Mouse (Mus musculus) megakaryocyte, embryonic 14.5 days (primary cell): ENCODE measurements around the gene Calr. TPM values are rescaled to one million over a fixed set of nuclear protein-coding genes. Genes with fewer than 3 reads are reported as not detected.
"Not testable (repeated sequence)": the region's sequence is repeated elsewhere in the genome, so short reads cannot be mapped to it uniquely, and the experiment has no call there.

ENCODE experiments used
- H3K27me3 ChIP-seq: replicated peaks from 2 replicates; pipeline ENCODE3; 2012; ENCODE audit warnings: inconsistent platforms
- H3K36me3 ChIP-seq: replicated peaks from 2 replicates; pipeline ENCODE3; 2012; ENCODE audit warnings: low read length, inconsistent platforms, mixed read lengths
- H3K4me1 ChIP-seq: 2 replicates; pipeline ENCODE4 v1.6.1; 2012; ENCODE audit warnings: inconsistent platforms
- H3K4me3 ChIP-seq: replicated peaks from 2 replicates; pipeline ENCODE3; 2012; ENCODE audit warnings: moderate library complexity, mild to moderate bottlenecking, inconsistent platforms
- H3K9me3 ChIP-seq: 2 replicates; pipeline ENCODE4 v1.6.1; 2012; ENCODE audit warnings: inconsistent platforms
- FLI1 ChIP-seq: IDR thresholded peaks from 2 replicates; pipeline ENCODE4 v1.6.1; 2012; ENCODE audit warnings: low read length, inconsistent platforms, mixed read lengths
- GATA1 ChIP-seq: IDR thresholded peaks from 3 replicates; pipeline ENCODE4 v1.6.1; 2012; ENCODE audit warnings: mixed read lengths, low read length, inconsistent platforms, borderline replicate concordance
- polyA plus RNA-seq: library from polyadenylated mRNA; stranded (reverse); fragments of >175 nt; gene quantifications from 2 replicates; pipeline ENCODE4 v1.2.3, GENCODE M21; 2012; ENCODE audit warnings: low replicate concordance; ENCODE audit not compliant: insufficient read depth

The Calr gene
- polyA plus RNA-seq, 1 experiment: 510 TPM

DNA sequence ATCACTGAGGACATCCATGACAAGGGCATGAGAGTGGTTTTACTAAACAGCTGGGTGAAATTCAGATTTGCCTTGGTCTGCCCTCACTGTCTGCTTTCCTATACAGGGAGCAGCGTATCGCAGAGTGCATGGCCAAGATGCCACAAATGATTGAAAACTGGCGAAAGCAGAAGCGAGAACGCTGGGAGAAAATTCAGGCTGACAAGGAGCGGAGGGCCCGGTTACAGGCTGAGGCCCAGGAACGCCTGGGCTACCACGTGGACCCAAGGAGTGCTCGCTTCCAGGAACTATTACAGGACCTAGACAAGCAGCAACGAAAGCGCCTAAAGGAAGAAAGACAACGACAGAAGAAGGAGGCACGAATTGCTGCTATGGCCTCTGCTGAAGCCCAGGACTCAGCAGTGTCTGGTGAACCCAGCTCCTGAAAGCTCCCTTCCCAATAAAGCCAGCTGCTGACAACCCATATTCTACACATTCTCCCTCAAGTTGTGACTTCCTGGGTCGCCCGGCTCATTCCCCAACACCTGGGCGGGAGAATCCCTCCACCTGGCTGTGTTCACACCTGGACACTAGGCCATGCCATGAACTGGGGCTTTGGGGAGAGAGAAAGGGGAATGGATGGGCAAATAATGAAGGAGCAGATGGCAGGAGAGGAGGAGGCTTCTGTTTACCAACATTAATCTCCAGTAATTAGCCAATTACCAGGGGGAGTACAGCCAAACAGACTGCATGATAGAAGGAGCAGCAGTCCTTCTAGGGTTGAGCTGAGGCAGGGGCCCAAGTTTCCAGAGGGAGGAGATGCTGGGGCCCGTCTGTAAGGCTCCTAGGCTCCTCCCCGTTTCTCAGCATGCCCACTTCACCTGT lies 12.5 kb downstream of the Calr start:
- H3K4me3 ChIP-seq: no peak overlapping the region
- H3K9me3 ChIP-seq: no peaks in the 10 kb centered on the region
- H3K36me3 ChIP-seq: peaks cover 63% of the 10 kb centered on the region
- no peak for TF ChIP-seq GATA1
- no peak for TF ChIP-seq FLI1
- no peaks in the 10 kb centered on the region for H3K27me3 ChIP-seq
- peaks cover 48% of the 10 kb centered on the region for H3K4me1 ChIP-seq

DNA sequence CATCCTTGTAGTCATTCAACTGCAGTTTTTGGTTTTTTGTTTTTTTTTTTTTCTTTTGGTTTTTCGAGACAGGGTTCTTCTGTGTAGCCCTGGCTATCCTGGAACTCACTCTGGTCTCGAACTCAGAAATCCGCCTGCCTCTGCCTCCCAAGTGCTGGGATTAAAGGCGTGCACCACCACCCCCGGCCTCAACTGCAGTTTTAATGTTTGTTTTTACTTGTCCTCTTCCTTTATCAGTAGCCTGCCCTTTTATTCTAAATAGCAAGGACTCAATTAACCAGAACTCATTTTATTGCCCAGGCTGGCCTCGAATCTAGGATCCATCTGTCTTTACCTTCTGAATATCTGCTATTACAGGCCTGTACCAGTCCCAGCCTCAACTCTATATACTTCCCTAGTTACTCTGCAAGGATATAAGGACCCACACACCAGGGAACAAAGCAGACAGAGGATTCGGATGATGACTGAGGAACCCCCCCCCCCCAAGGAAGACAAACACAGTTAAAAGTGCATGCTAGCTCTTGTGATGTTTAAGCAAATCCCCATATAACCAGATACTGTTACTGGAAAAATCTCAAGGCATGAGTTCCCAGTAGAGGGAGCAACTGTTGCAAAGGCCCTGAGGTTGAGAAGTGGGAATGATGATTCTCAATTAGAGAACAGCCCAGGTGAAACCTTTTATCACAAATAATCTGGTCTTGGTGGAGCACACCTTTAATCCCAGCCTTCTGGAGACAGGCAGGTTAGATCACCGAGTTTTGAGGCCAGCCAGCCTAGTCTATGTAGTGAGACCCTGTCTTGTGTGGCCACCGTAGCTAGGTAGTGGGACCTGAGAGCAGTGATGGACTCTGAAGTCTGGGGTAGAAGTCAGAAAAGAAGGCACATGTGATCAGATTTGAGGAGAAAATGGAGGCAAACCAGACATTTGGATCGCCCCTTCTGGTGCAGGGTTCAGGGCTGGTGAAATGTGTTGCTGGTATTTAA lies 13.7 kb downstream of the Calr start:
- no peak for TF ChIP-seq FLI1
- no peak for TF ChIP-seq GATA1
- peaks cover 36% of the 10 kb centered on the region for H3K4me1 ChIP-seq
- H3K4me3 ChIP-seq: peak overlapping the region; percentile 98
- peaks cover 52% of the 10 kb centered on the region for H3K36me3 ChIP-seq
- no peaks in the 10 kb centered on the region for H3K9me3 ChIP-seq
- no peaks in the 10 kb centered on the region for H3K27me3 ChIP-seq

DNA sequence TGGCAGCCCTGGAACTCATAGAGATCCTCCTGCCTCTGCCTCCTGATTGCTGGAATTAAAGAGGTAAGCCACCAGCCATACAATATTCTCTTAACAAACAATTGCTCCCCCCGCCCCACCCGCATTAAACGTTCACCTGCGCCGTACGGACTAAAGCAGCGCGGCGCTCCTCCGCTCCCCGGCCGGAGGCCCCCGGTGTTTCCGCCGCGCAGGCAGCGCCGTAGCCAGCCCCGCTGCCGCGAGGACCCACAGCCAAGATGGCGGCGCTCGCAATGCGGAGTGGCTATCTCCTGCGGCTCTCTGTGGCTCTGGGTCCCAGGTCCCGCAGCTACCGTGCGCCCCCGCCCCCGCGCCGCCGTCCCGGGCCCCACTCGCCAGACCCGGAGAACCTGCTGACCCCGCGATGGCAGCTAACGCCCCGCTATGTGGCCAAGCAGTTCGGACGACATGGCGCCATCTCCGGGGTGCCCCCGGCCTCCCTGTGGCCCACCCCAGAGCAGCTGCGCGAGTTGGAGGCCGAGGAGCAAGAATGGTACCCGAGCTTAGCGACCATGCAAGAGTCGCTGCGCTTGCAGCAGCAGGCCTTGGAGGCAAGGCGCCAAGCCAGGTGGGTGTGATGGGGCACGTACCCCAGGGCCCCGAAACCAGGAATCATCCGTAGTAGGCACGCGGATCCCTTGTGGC lies 14.6 kb downstream of the Calr start:
- Histone ChIP-seq H3K4me1 (peaks cover 34% of the 10 kb centered on the region), H3K36me3 (peaks cover 43% of the 10 kb centered on the region)
- TF ChIP-seq FLI1: no peak
- TF ChIP-seq GATA1: no peak

DNA sequence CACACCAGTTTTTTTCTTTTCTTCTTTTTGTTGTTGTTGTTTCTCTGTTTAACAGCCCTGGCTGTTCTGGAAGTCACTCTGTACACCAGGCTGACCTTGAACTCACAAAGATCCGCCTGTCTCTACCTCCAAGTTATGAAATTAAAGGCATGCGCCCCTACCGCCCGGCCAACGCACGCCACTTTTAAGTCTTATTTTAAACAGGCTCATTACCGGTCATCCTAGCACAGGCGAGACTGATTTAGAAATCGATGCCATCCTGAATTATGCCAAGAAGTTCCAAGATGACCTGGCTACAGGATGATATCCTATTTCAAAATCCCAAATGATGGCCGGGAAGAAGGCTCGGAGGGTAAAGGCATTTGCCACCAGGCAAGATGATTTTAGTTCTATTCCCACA lies 15.2 kb downstream of the Calr start, which contains the start of gene Gadd45gip1:
Gene Gadd45gip1 (plus strand): TSS at position 33 of the 400 bp plus-strand sequence.
- Histone ChIP-seq H3K27me3 (no peaks in the 10 kb centered on the region), H3K4me1 (peaks cover 37% of the 10 kb centered on the region), H3K4me3 (peak within 1 kb of the TSS; percentile 98), H3K9me3 (no peaks in the 10 kb centered on the region), H3K36me3 (peaks cover 36% of the 10 kb centered on the region)
- TF ChIP-seq FLI1 (no peak), GATA1 (no peak)

More for the DNA sequence above, 14.6 kb downstream of the Calr start:
- Histone ChIP-seq H3K9me3 (no peaks in the 10 kb centered on the region), H3K27me3 (no peaks in the 10 kb centered on the region), H3K4me3 (peak overlapping the region; percentile 98)

DNA sequence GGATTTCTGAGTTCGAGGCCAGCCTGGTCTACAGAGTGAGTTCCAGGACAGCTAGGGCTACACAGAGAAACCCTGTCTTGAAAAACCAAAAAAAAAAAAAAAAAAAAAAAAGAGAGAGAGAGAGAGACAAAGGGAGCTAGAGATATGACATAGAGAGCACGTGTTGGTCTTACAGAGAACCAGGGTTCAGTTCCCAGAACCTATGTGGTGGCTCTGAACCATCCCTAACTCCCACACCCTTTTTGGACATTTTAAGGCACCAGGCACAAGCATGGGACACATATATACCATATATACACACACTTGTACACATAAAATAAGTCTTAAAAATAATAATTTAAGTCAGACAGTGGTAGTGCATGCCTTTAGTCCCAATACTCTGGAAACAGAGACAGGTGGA lies 20.2 kb downstream of the Calr start:
- H3K27me3 ChIP-seq, H3K4me3 ChIP-seq, H3K36me3 ChIP-seq, H3K9me3 ChIP-seq: not testable (repeated sequence)
- peaks cover 37% of the 10 kb centered on the region for H3K4me1 ChIP-seq

DNA sequence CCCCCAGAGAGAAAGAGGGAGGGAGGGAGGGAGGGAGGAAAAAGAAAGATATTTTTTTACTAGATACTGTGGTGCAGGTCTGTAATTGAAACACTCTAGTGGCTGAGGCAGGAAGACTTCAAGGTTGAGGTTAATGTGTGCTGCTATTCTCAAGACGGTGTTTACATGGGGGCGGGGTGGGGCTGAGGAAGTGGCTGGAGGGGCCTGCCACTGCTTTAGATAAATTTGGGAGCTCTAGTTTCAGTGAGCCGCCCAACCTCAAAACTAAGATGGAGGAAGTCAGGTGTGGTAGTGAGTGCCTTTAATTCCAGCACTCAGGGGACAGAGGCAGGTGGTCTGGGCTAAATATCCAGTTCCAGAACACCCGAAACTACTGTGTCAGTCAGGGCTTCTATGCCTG lies 21.1 kb downstream of the Calr start:
- H3K36me3 ChIP-seq: peaks cover 3% of the 10 kb centered on the region
- H3K9me3 ChIP-seq: no peaks in the 10 kb centered on the region
- H3K4me3 ChIP-seq: peak overlapping the region; percentile 59
- no peak for TF ChIP-seq GATA1
- TF ChIP-seq FLI1: no peak
- H3K4me1 ChIP-seq: peaks cover 37% of the 10 kb centered on the region
- H3K27me3 ChIP-seq: peaks cover 9% of the 10 kb centered on the region

DNA sequence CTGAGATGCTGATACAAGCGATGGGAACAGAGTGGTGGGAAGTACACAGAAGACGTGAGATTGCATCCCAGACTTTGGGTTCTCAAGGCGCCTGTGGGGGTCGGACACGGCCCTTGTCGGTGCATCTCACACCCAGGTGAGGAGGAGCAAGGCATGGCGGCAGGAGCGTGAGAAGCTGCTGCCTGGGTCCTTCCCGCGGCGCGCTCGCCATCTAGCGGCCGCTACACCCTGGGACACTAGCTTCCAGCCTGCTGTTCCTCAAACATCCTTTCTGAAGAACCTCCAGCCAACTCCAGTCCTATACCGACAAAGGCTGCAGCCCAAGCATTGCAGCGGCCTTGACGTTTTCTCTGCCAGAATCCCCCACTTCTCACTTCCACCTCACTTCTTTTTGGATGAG lies 23.1 kb downstream of the Calr start:
- H3K4me1 ChIP-seq: peaks cover 39% of the 10 kb centered on the region
- H3K36me3 ChIP-seq: no peaks in the 10 kb centered on the region
- H3K27me3 ChIP-seq: peaks cover 9% of the 10 kb centered on the region
- no peaks in the 10 kb centered on the region for H3K9me3 ChIP-seq
- TF ChIP-seq FLI1 (no peak), GATA1 (no peak)
- peak overlapping the region; percentile 33 for H3K4me3 ChIP-seq

DNA sequence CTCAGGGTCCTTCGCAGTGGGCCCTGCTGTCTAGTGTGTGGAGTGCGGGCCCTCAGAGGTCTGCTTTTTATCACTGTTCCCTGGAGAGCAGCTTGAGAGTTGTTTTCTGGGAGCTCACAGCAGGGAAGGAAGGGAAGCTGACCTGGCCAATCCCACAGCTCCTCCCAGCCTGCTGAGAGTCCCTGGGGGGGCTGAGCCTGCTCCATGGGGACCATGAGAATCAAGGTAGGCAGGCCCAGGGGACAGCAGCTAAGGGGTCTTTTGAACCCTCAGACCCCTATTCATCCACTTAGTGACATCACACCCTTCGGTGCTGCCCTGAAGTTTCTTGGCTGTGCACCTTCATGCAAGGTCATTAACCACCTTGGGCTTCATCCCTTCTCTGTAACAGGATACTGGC lies 24.0 kb downstream of the Calr start, which contains the start of gene Dand5:
Gene Dand5 (minus strand): TSS at position 101 of the 400 bp plus-strand sequence.
- Histone ChIP-seq H3K36me3 (no peaks in the 10 kb centered on the region), H3K4me1 (peaks cover 39% of the 10 kb centered on the region), H3K4me3 (peak within 1 kb of the TSS; percentile 33), H3K27me3 (peaks cover 9% of the 10 kb centered on the region), H3K9me3 (no peaks in the 10 kb centered on the region)
- no peak for TF ChIP-seq FLI1
- TF ChIP-seq GATA1: no peak

DNA sequence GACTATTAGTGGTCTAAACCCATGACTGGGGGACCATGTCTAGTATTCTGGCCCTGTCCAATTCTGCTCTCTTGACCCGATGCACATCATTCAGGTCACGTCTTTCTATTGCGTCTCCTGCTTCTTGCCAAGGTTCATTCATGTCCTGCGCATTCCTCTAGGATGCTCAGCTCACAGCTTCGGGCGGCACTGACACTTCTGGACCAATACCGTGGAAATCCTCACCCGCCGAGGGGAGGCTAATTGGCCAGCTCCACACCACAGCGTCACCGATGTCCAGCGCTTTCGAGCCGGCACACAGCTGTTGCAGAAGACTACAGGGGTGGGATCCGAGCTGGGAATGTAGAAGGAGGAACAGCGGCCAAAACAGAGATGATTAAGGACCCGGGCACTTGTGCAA lies 30.6 kb downstream of the Calr start:
- Histone ChIP-seq H3K36me3 (no peaks in the 10 kb centered on the region), H3K27me3 (peaks cover 24% of the 10 kb centered on the region), H3K9me3 (no peaks in the 10 kb centered on the region), H3K4me3 (no peak overlapping the region), H3K4me1 (peaks cover 48% of the 10 kb centered on the region)
- TF ChIP-seq FLI1: no peak
- TF ChIP-seq GATA1: no peak
